Mouse (Mus musculus) MEL (cell line): ENCODE measurements around the gene Slc30a3.

ENCODE experiments used
- CTCF ChIP-seq, 3 experiments: IDR thresholded peaks in 2 of 3; conservative IDR thresholded peaks in 1 of 3; 2 replicates each; pipeline ENCODE4 v1.5.1; 2011 to 2012; ENCODE audit warnings: low read length in 3 of 3, low read depth in 2 of 3, mild to moderate bottlenecking in 2 of 3, improper control_type of control experiment in 1 of 3, inconsistent platforms in 1 of 3, mixed read lengths in 1 of 3, moderate library complexity in 1 of 3; ENCODE audit not compliant: control insufficient read depth in 1 of 3, insufficient read depth in 1 of 3, poor library complexity in 1 of 3, severe bottlenecking in 1 of 3
- EP300 ChIP-seq, 2 experiments: IDR thresholded peaks; 2 replicates each; pipeline ENCODE4 v1.6.1; 2011; ENCODE audit warnings: improper control_type of control experiment in 2 of 2, low read length in 2 of 2, low read depth in 1 of 2, mild to moderate bottlenecking in 1 of 2
- ETS1 ChIP-seq: IDR thresholded peaks from 2 replicates; pipeline ENCODE4 v1.6.1; 2012; ENCODE audit warnings: low read depth, mild to moderate bottlenecking, inconsistent platforms, low read length, improper control_type of control experiment, moderate library complexity
- GATA1 ChIP-seq: IDR thresholded peaks from 2 replicates; pipeline ENCODE4 v1.6.1; 2011; ENCODE audit warnings: low read depth, low read length, improper control_type of control experiment
- JUND ChIP-seq: IDR thresholded peaks from 2 replicates; pipeline ENCODE4 v1.6.1; 2011; ENCODE audit warnings: low read depth, mild to moderate bottlenecking, improper control_type of control experiment, low read length
- POLR2A ChIP-seq, 2 experiments: IDR thresholded peaks; 2 replicates each; pipeline ENCODE4 v1.6.1; 2011 to 2012; ENCODE audit warnings: low read length in 2 of 2, mild to moderate bottlenecking in 2 of 2, control low read depth in 1 of 2, improper control_type of control experiment in 1 of 2, low read depth in 1 of 2, moderate library complexity in 1 of 2; ENCODE audit not compliant: control insufficient read depth in 1 of 2, insufficient read depth in 1 of 2, poor library complexity in 1 of 2
- TBP ChIP-seq: IDR thresholded peaks from 2 replicates; pipeline ENCODE4 v1.8.0; 2011; ENCODE audit warnings: low read depth, low read length, improper control_type of control experiment
- TCF12 ChIP-seq: IDR thresholded peaks from 2 replicates; pipeline ENCODE4 v1.6.1; 2014; ENCODE audit warnings: low read depth, mild to moderate bottlenecking, inconsistent platforms, low read length, improper control_type of control experiment, moderate library complexity

- TF ChIP-seq JUND (no peak), CTCF (IDR thresholded peaks at IDR 0.05 in 2 of 3, conservative IDR thresholded peaks at IDR 0.05 in 1 of 3; ENCODE audit: control insufficient read depth in 1 of 3, insufficient read depth in 1 of 3, low read depth in 2 of 3, low read length in 3 of 3, poor library complexity in 1 of 3, severe bottlenecking in 1 of 3) (no peak), TCF12 (no peak), EP300 (IDR thresholded peaks at IDR 0.05; ENCODE audit: low read depth in 1 of 2, low read length in 2 of 2) (no peak), ETS1 (no peak), GATA1 (no peak), TBP (no peak), POLR2A (IDR thresholded peaks at IDR 0.05; ENCODE audit: control insufficient read depth in 1 of 2, insufficient read depth in 1 of 2, low read depth in 1 of 2, low read length in 2 of 2, poor library complexity in 1 of 2) (no peak)
These were observed 29.6 kb upstream of the Slc30a3 start for GRCm38 (mm10) chr5:31137658-31138057.
